12 mouse cellular contexts compared by ENCODE assay signal in genomic region chr13:38526116-38526515, GRCm38 (mm10). TPM values are rescaled to one million over a fixed set of nuclear protein-coding genes. Genes with fewer than 3 reads are reported as not detected.
DNase-seq lines count a peak whose midpoint lies in the region; ATAC-seq lines count a peak whose summit lies in the region.
"Had no signal": no experiment of that assay in that cellular context is flagged by ENCODE, and none has a peak within 500 bp of the region (broad histone marks: within the 10 kb centered on the region; RNA-seq: fewer than 3 reads in every experiment).

No protein-coding gene starts in this region.

- no peak for ATAC-seq in midbrain, embryonic 13.5 days
- no peak for ATAC-seq in midbrain, embryonic 14.5 days (ENCODE audit: low FRiP score, low TSS enrichment)
- ATAC-seq in stomach, embryonic 16.5 days (ENCODE audit: insufficient read depth, low FRiP score), result no peak

- peaks cover 22% of the 10 kb centered on the region for H3K36me3 ChIP-seq in midbrain, embryonic 13.5 days
- H3K36me3 ChIP-seq in midbrain, embryonic 14.5 days (ENCODE audit: control insufficient read depth, insufficient read depth, low read length), result peaks cover 13% of the 10 kb centered on the region
- H3K36me3 ChIP-seq in stomach, embryonic 16.5 days (ENCODE audit: control insufficient read depth, insufficient read depth, low read length), result 0 out of 2 replicates have a peak, but pooled peaks cover 3% of the 10 kb centered on the region

- peaks cover 25% of the 10 kb centered on the region for H3K4me1 ChIP-seq in midbrain, embryonic 13.5 days (replicated peaks)
- H3K4me1 ChIP-seq in midbrain, embryonic 14.5 days (ENCODE audit: control insufficient read depth, insufficient read depth, low read length), result peaks cover 22% of the 10 kb centered on the region; the same call in 1 of the 2 replicates
- peaks cover 33% of the 10 kb centered on the region for H3K4me1 ChIP-seq in stomach, embryonic 16.5 days (ENCODE audit: control insufficient read depth, insufficient read depth, low read length)

- no peak overlapping the region for H3K9ac ChIP-seq in midbrain, embryonic 13.5 days (replicated peaks)
- no peak overlapping the region for H3K9ac ChIP-seq in midbrain, embryonic 14.5 days (replicated peaks; ENCODE audit: low read length)
- H3K9ac ChIP-seq in stomach, embryonic 16.5 days (ENCODE audit: low read length), result no peak overlapping the region; the same call in 1 of the 2 replicates

- H3K27ac ChIP-seq in midbrain, embryonic 13.5 days, result no peak overlapping the region
- no peak overlapping the region for H3K27ac ChIP-seq in midbrain, embryonic 14.5 days (replicated peaks; ENCODE audit: low read depth, low read length)
- no peak overlapping the region for H3K27ac ChIP-seq in stomach, embryonic 16.5 days (ENCODE audit: low read length)
- H3K27ac ChIP-seq: macrophage had no signal

- 95% methylated on average over 2 of the region's 2 CpGs for WGBS in midbrain, embryonic 13.5 days
- WGBS in midbrain, embryonic 14.5 days, result 88% methylated on average over 2 of the region's 2 CpGs
- WGBS in stomach, embryonic 16.5 days, result 67% methylated on average over 2 of the region's 2 CpGs

- peak; percentile 35 for DNase-seq in adrenal gland, adult 2 months
- no peak for DNase-seq in adrenal gland, adult 18-20 months (ENCODE audit: low spot score in 2 of 2)
- DNase-seq in midbrain, embryonic 14.5 days, result no peak
- peak; percentile 50 to 60 for DNase-seq in kidney, postnatal 36 days
- no peak for DNase-seq in left cerebral cortex, postnatal 14 days (ENCODE audit: low spot score in 2 of 2)
- DNase-seq in cerebellum, adult 11-12 months, result no peak
- DNase-seq: cerebellum, postnatal 25 days; gastrocnemius, postnatal 10 days; right cerebral cortex, postnatal 14 days had no signal

- no peaks in the 10 kb centered on the region for H3K27me3 ChIP-seq in midbrain, embryonic 13.5 days
- H3K27me3 ChIP-seq in midbrain, embryonic 14.5 days (ENCODE audit: control insufficient read depth, insufficient read depth, low read length), result no peaks in the 10 kb centered on the region
- no peaks in the 10 kb centered on the region for H3K27me3 ChIP-seq in stomach, embryonic 16.5 days (ENCODE audit: control insufficient read depth, insufficient read depth, low read length)

- intact Hi-C loops in left cerebral cortex, postnatal 14 days (cut with DNase I), result no loop called here

- H3K4me2 ChIP-seq in midbrain, embryonic 13.5 days (replicated peaks), result 0 out of 2 replicates have a peak overlapping the region, but pooled peaks have one; percentile 81
- no peak overlapping the region for H3K4me2 ChIP-seq in midbrain, embryonic 14.5 days (ENCODE audit: low read length)
- peak overlapping the region; percentile 71 for H3K4me2 ChIP-seq in stomach, embryonic 16.5 days (ENCODE audit: low read depth, low read length)

- H3K9me3 ChIP-seq in midbrain, embryonic 13.5 days, result no peaks in the 10 kb centered on the region
- no peaks in the 10 kb centered on the region for H3K9me3 ChIP-seq in midbrain, embryonic 14.5 days (ENCODE audit: control insufficient read depth, low read length)
- H3K9me3 ChIP-seq in stomach, embryonic 16.5 days (replicated peaks; ENCODE audit: control insufficient read depth, low read length), result no peaks in the 10 kb centered on the region

- no peak overlapping the region for H3K4me3 ChIP-seq in midbrain, embryonic 13.5 days (replicated peaks)
- no peak overlapping the region for H3K4me3 ChIP-seq in midbrain, embryonic 14.5 days (replicated peaks; ENCODE audit: low read depth, low read length)
- H3K4me3 ChIP-seq in stomach, embryonic 16.5 days (replicated peaks; ENCODE audit: low read length), result peak overlapping the region; percentile 93; the same call in 1 of the 2 replicates

RNA-seq across cellular contexts. Expression of gene Txndc5, which starts 2.5 kb away (rescaled TPM):
- 100 to 1,000 TPM; 150 to 169 TPM for total RNA-seq in adrenal gland, adult 2 months (2021)
- polyA plus RNA-seq in adrenal gland, adult 2 months (2012; rRNA removed), result 299 and 338 TPM in 2 replicates
- total RNA-seq in adrenal gland, adult 18-20 months (2021), result 100 to 1,000 TPM; 106 to 177 TPM
- 64.8 and 71.8 TPM in 2 replicates for polyA plus RNA-seq in midbrain, embryonic 13.5 days (2015; fragmentation: Nextera tagmentation; extraction: Ambion mirVana)
- polyA plus RNA-seq in midbrain, embryonic 14.5 days (2014; fragmentation: Nextera tagmentation; extraction: Ambion mirVana), result 56.4 and 81.9 TPM in 2 replicates
- 242 and 252 TPM in 2 replicates for polyA plus RNA-seq in stomach, embryonic 16.5 days (2015; fragmentation: Nextera tagmentation; extraction: Ambion mirVana)
- total RNA-seq in left cerebral cortex, postnatal 14 days (2021), result 10 to 100 TPM; 42.7 to 46.0 TPM

Comparison
In these comparisons a context has a peak if more than half of its experiments do, and no peak if none do; other contexts are left out.
1. DNase-seq: peak in adrenal gland, adult 2 months (single experiment) and kidney, postnatal 36 days (2 of 2); none in adrenal gland, adult 18-20 months (0 of 2), midbrain, embryonic 14.5 days (single experiment), left cerebral cortex, postnatal 14 days (0 of 2) and cerebellum, adult 11-12 months (single experiment).